Mouse (Mus musculus): Measurements from ENCODE around the gene Tex38.
A peak's percentile ranks its signal among the peaks of the same experiment; 100 is the strongest.

Tex38 gene

DNA sequence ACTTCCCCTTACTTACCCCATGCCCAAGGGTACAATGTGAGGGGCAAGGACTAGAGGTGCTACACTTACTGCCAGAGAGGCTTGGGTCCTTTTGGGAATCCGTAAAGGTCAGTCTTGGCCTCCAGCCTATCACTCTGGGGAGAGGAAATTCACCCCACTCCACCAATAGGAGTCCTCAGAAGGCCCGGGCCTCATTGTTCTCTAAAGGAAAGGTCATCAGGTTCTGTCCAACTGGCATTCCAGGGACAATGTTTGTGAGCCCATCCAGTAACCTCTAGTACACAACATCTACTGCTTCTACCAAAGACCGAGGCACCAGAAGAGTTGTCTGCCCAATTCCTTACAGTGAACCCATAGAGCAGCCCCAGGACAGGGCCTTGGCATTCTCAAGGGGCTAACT lies at the start of gene Tex38:
Gene Tex38, minus strand, starts transcription at position 101 of the 400 bp plus-strand sequence.
- no peak for DNase-seq (ENCODE audit: low read depth, low spot score)

DNA sequence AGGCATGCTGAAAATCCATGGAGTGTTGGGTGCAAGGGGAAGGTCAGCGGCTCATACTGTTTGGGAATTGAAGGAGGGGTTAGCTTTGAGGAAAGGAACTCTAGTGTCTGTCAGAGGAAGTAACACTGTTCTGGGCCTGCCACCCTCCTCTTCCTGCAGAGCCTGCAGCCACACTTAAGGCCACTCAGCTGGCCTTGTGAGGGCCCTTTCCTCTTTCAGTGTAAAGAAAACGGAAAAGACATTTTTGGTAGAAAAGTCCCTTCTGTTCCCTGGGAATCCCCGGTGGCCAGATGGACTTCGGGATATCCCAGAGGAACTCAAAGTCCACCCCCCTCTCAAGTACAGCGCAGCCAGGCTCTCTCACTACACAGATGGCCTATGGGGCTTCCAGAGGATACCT lies 49.7 kb upstream of the Tex38 start:
- DNase-seq (ENCODE audit: low read depth, low spot score) = no peak

DNA sequence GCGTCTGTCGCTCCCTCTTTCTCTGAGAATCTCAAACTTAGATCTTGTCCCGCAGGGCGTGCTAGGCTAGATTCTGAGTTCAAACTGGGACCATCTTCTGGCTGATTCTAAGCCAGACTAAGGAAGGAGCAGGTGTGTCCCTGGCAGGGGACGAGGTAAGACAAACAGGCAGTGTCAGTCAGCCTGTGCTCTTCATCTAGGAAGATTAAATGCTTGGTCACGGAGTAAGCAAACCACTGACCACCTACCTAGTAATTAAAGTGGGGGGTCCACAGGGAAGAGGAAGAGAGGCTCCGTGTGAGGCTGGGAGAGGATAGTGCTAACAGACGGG lies 47.7 kb upstream of the Tex38 start:
- no peak for DNase-seq (ENCODE audit: low read depth, low spot score)

DNA sequence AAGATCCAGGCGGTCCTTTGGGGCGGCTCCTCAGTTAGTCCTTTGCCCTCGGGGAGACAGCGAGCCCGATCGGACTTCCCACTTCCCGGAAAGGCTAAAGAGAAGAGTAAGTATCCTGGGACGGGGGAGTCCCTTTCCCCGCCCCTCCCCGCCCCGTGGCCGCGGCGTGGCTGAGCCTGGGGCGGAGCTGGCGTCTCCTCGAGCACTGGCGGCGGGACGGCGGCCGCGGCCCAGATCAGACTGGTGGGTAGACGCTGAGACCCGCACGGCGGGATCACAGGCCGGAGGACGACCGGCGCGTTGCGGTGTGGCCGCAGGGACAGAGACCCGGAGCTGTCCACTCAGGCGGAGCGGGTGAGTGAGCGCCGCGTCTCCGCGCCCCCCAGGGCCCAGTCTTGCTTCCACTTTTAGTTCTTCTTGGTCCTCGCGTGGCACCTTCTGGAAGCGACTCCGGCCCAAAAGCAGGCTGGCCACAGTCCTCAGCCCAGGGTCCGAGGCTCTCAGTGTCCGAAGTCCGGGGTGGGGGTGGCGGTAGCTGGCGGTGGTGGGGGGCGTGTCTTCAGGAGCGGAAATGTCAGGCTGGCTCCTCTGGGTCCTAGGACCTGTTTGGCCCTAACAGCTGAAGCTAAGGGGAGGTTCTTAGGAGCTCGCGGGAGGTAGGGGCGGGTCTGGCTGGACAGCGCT lies 47.2 kb upstream of the Tex38 start, which contains the start of gene Mob3c:
Gene Mob3c, plus strand, starts transcription at position 205 of the 684 bp plus-strand sequence.
- no peak for DNase-seq (ENCODE audit: low read depth, low spot score)

DNA sequence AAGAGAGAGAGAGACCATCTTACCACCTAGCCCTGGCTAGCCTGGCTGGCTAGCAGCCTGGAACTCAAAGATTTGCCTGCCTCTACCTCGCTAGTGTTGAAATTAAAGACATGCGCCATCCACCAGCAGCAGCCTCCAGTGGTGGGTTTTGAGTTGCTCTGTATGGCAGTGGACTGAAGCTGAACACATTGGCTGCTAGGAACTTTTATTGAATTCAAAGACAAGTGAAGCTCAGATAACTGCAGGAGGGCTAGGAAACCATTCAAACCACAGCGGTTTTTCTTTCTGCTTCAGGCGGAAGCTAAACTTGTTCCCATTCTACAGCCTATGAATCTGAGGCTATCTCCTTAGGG lies 46.7 kb upstream of the Tex38 start:
- no peak for DNase-seq (ENCODE audit: low read depth, low spot score)

- no peak for DNase-seq (ENCODE audit: low read depth, low spot score)
Measured at GRCm38 (mm10) chr4:115827066-115827465, 46.2 kb upstream of the Tex38 start.

GRCm38 (mm10) chr4:115825271-115825670 lies 44.5 kb upstream of the Tex38 start:
- no peak for DNase-seq (ENCODE audit: low read depth, low spot score)

- DNase-seq (ENCODE audit: low read depth, low spot score) = no peak
Measured at GRCm38 (mm10) chr4:115824178-115824577, 43.4 kb upstream of the Tex38 start.

- no peak for DNase-seq (ENCODE audit: low read depth, low spot score)
Measured at GRCm38 (mm10) chr4:115821928-115822327, 41.1 kb upstream of the Tex38 start.

- no peak for DNase-seq (ENCODE audit: low read depth, low spot score)
Measured at GRCm38 (mm10) chr4:115821431-115821830, 40.6 kb upstream of the Tex38 start.

- DNase-seq (ENCODE audit: low read depth, low spot score) = no peak
Measured at GRCm38 (mm10) chr4:115820944-115821343, 40.1 kb upstream of the Tex38 start.

DNA sequence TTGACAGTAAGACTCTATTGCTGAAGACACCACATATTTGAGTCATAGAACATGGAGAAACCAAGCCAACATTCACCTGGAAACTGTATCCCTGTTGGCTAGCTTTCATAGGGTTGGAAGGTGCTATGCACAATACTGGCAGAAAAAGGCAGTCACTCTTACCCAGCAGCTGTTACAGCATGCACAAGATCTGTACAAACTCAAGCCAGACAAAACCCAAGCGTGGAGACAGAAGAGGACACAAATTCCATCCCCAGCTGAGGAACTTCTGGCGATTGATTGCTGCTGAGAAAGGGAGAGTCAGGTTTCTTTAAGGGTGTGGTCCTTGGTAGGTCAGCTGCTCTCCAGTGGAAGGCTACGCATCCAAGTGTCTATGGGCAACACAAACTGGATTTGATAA lies 39.4 kb upstream of the Tex38 start:
- DNase-seq (ENCODE audit: low read depth, low spot score) = no peak

DNA sequence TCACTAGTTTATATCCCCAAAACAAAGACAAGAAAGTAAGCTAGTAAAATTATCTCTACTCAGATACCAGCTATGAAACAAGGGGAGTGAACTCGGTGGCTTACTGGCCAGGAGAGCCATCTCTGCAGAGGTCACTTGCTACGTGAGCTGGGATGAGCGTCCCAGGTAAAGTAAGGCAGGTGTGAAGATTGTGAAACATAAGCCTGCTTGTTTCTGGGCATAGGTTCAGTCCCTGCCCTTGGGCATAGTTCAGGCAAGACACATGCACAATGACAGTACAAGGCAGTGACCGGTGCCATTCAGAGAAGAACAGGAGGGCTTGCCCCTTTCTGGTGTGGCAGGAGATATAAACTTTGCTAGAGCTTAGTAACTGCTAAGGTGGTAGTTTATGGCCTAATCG lies 34.8 kb upstream of the Tex38 start:
- no peak for DNase-seq (ENCODE audit: low read depth, low spot score)

GRCm38 (mm10) chr4:115812326-115812725 lies 31.5 kb upstream of the Tex38 start:
- no peak for DNase-seq (ENCODE audit: low read depth, low spot score)

- DNase-seq (ENCODE audit: low read depth, low spot score) = no peak
Measured at GRCm38 (mm10) chr4:115799981-115800380, 19.2 kb upstream of the Tex38 start.

DNA sequence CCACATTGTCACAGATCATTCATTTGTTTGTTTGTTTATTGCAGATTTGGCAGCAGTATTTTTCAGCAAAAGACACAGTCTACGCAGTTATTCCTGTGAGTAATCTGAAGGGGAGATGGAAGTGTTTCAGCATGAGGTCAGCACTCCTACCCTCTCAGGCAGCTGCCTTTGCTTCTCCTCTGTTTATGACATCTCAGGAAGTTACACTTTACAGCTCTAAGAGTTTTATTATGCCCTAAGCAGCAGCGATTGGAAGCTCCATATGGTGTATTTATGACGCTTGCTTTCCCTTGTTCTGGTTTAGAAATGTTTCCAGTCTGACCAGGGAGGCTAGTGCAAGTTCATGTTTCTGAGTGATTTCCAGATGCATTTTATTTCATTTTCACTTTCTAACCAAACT lies 14.5 kb upstream of the Tex38 start:
- DNase-seq (ENCODE audit: low read depth, low spot score) = no peak

- no peak for DNase-seq (ENCODE audit: low read depth, low spot score)
Measured at GRCm38 (mm10) chr4:115790864-115791263, 10.0 kb upstream of the Tex38 start.

DNA sequence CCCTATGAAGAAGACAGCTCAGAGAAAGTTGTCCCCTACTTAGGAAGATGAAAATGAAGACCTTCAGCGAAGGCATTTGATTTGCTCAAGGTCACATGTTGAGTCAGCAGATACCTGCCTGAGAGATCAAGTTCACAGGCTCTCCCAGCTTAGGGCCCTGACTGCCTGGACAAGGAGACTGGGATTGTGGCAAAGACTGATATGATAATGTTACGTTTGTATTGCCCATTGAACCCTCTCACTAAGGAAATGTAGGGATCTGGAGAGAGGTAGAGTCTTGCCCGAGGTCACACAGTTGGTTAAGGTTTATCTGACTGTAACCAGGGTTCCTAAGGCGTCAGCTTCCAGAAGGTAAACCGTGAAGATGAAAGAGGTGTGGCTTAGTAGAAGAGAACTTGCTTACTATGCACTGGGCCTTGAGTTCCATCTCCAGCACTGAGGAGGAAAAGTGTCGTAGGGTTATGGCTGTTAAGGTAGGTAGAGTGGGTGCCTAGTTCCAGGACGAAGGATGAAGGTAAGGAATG lies 4.8 kb upstream of the Tex38 start:
- DNase-seq (ENCODE audit: low read depth, low spot score) = no peak

- peak; percentile 40 for DNase-seq (ENCODE audit: low read depth, low spot score)
Measured at GRCm38 (mm10) chr4:115784769-115785510, 4.1 kb upstream of the Tex38 start, which contains the start of gene Atpaf1. Atpaf1 (plus strand) TSS chr4:115784812.

DNA sequence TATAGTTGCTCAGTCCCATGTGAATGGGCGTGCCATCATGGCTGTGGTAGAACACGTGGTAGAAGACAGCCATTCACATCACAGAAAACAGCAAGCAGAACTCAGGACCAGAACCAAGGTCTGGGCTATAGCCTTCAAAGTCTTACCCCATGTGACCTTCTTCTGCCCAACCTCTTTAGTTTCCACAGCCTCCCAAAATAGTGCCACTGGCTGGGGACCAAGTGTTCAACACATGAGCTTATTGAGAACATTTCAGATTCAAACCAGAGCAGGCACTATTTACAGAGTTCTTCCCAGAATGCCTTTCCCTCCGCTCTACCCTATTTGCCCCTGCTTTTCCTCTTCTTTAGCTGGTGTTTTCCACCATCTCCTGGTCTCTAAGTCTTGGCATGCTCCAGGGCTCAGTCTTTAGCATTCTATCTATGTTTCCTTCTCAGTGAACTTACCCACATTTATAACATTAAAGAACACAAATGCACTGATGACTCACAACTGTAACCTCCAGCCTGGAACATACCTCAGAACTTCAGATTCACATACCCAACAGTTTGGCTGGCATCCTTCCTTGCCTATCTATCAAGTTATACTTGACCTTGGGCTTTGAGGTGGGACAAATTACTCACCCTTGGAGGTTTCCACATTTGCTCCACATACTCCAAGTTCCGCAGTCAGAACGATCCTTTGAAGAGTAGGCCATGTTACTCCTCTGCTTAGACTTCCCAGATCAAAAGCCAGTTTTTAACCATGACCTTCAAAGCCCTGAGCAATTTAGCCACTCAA lies 1.4 kb upstream of the Tex38 start:
- DNase-seq (ENCODE audit: low read depth, low spot score) = no peak

GRCm38 (mm10) chr4:115780269-115780668 lies 549 bp downstream of the Tex38 start:
- DNase-seq (ENCODE audit: low read depth, low spot score) = no peak

GRCm38 (mm10) chr4:115777627-115778026 lies 3.2 kb downstream of the Tex38 start:
- DNase-seq (ENCODE audit: low read depth, low spot score) = no peak

Data from WW6 (cell line).